Mouse (Mus musculus) megakaryocyte, embryonic 14.5 days (primary cell): Measurements from ENCODE around the gene Afg3l1. TPM values are rescaled to one million over a fixed set of nuclear protein-coding genes. Genes with fewer than 3 reads are reported as not detected.
"Not testable (repeated sequence)": the region's sequence is repeated elsewhere in the genome, so short reads cannot be mapped to it uniquely, and the experiment has no call there.

Experiments used
- H3K27me3 ChIP-seq: replicated peaks from 2 replicates; pipeline ENCODE3; 2012; ENCODE audit warnings: inconsistent platforms
- H3K36me3 ChIP-seq: replicated peaks from 2 replicates; pipeline ENCODE3; 2012; ENCODE audit warnings: low read length, inconsistent platforms, mixed read lengths
- H3K4me1 ChIP-seq: 2 replicates; pipeline ENCODE4 v1.6.1; 2012; ENCODE audit warnings: inconsistent platforms
- H3K4me3 ChIP-seq: replicated peaks from 2 replicates; pipeline ENCODE3; 2012; ENCODE audit warnings: moderate library complexity, mild to moderate bottlenecking, inconsistent platforms
- H3K9me3 ChIP-seq: 2 replicates; pipeline ENCODE4 v1.6.1; 2012; ENCODE audit warnings: inconsistent platforms
- FLI1 ChIP-seq: IDR thresholded peaks from 2 replicates; pipeline ENCODE4 v1.6.1; 2012; ENCODE audit warnings: low read length, inconsistent platforms, mixed read lengths
- GATA1 ChIP-seq: IDR thresholded peaks from 3 replicates; pipeline ENCODE4 v1.6.1; 2012; ENCODE audit warnings: mixed read lengths, low read length, inconsistent platforms, borderline replicate concordance
- polyA plus RNA-seq: library from polyadenylated mRNA; stranded (reverse); fragments of >175 nt; gene quantifications from 2 replicates; pipeline ENCODE4 v1.2.3, GENCODE M21; 2012; ENCODE audit warnings: low replicate concordance; ENCODE audit not compliant: insufficient read depth

The Afg3l1 gene
- polyA plus RNA-seq = 8.8 and 20.1 TPM in 2 replicates

- Histone ChIP-seq H3K4me3 (peak within 1 kb of the TSS; percentile 97), H3K4me1 (peaks cover 59% of the 10 kb centered on the region), H3K27me3 (no peaks in the 10 kb centered on the region), H3K9me3 (no peaks in the 10 kb centered on the region), H3K36me3 (peaks cover 28% of the 10 kb centered on the region)
- TF ChIP-seq GATA1 (no peak), FLI1 (no peak)
Observed at GRCm38 (mm10) chr8:123477737-123478258, at the start of gene Afg3l1. TSS of gene Afg3l1 (plus strand) at chr8:123477903.

- Histone ChIP-seq H3K36me3 (peaks cover 22% of the 10 kb centered on the region), H3K4me1 (peaks cover 2% of the 10 kb centered on the region; the same call in 1 of the 2 replicates), H3K9me3 (peaks cover 69% of the 10 kb centered on the region), H3K27me3 (peaks cover 6% of the 10 kb centered on the region), H3K4me3 (peak overlapping the region; percentile 33)
- TF ChIP-seq FLI1 = no peak
- TF ChIP-seq GATA1 = no peak
Observed at GRCm38 (mm10) chr8:123428343-123428893, 49.3 kb upstream of the Afg3l1 start.

- Histone ChIP-seq H3K4me3 (no peak overlapping the region), H3K36me3 (peaks cover 22% of the 10 kb centered on the region), H3K4me1 (no peaks in the 10 kb centered on the region), H3K9me3 (peaks cover 71% of the 10 kb centered on the region), H3K27me3 (peaks cover 4% of the 10 kb centered on the region)
- TF ChIP-seq FLI1 (no peak), GATA1 (no peak)
Observed at GRCm38 (mm10) chr8:123428939-123429721, 48.6 kb upstream of the Afg3l1 start.

- Histone ChIP-seq H3K36me3 (peaks cover 22% of the 10 kb centered on the region), H3K9me3 (peaks cover 71% of the 10 kb centered on the region)
- H3K4me1 ChIP-seq, H3K4me3 ChIP-seq, H3K27me3 ChIP-seq: not testable (repeated sequence)
Observed at GRCm38 (mm10) chr8:123429722-123430013, 48.0 kb upstream of the Afg3l1 start.

- Histone ChIP-seq H3K36me3 (peaks cover 22% of the 10 kb centered on the region), H3K9me3 (peaks cover 71% of the 10 kb centered on the region)
- H3K4me3 ChIP-seq, H3K4me1 ChIP-seq, H3K27me3 ChIP-seq: not testable (repeated sequence)
Observed at GRCm38 (mm10) chr8:123430936-123431335, 46.8 kb upstream of the Afg3l1 start.

- TF ChIP-seq GATA1 (no peak), FLI1 (no peak)
- H3K4me3 ChIP-seq = no peak overlapping the region
- H3K36me3 ChIP-seq = peaks cover 16% of the 10 kb centered on the region
- H3K27me3 ChIP-seq = peaks cover 9% of the 10 kb centered on the region
- peaks cover 65% of the 10 kb centered on the region for H3K9me3 ChIP-seq
- H3K4me1 ChIP-seq = no peaks in the 10 kb centered on the region
Observed at GRCm38 (mm10) chr8:123431616-123432365, 45.9 kb upstream of the Afg3l1 start.

GRCm38 (mm10) chr8:123432381-123432780, 45.3 kb upstream of the Afg3l1 start:
- Histone ChIP-seq H3K4me1 (no peaks in the 10 kb centered on the region), H3K4me3 (no peak overlapping the region), H3K9me3 (peaks cover 62% of the 10 kb centered on the region), H3K36me3 (peaks cover 10% of the 10 kb centered on the region), H3K27me3 (peaks cover 9% of the 10 kb centered on the region)
- TF ChIP-seq GATA1 (no peak), FLI1 (no peak)

GRCm38 (mm10) chr8:123433241-123433974, 44.3 kb upstream of the Afg3l1 start:
- H3K36me3 ChIP-seq, H3K4me1 ChIP-seq, H3K4me3 ChIP-seq: not testable (repeated sequence)
- H3K27me3 ChIP-seq = peaks cover 11% of the 10 kb centered on the region
- peaks cover 59% of the 10 kb centered on the region for H3K9me3 ChIP-seq

- H3K9me3 ChIP-seq = peaks cover 14% of the 10 kb centered on the region
- TF ChIP-seq FLI1 (no peak), GATA1 (no peak)
- H3K4me1 ChIP-seq = peaks cover 51% of the 10 kb centered on the region
- peaks cover 3% of the 10 kb centered on the region for H3K27me3 ChIP-seq
- H3K36me3 ChIP-seq = peaks cover 17% of the 10 kb centered on the region
- H3K4me3 ChIP-seq = peak overlapping the region; percentile 97
Observed at GRCm38 (mm10) chr8:123441788-123442187, 35.9 kb upstream of the Afg3l1 start.
